Mouse (Mus musculus) midbrain, embryonic 12.5 days (tissue): ENCODE measurements at regions not wholly inside any gene's neighbourhood (a gene's known extent, or its start where the extent isn't known, plus 50 kb on each side); places are given as distances from the start of the nearest gene placed in this dataset.

Experiments
- ATAC-seq: fragments of 200-750 bp; cut with Nextera tagmentation; 2 replicates; pipeline ENCODE4 v1.8.0; 2017; ENCODE audit warnings: low read depth, moderate TSS enrichment, moderate library complexity; ENCODE audit not compliant: low FRiP score
- H3K27ac ChIP-seq: fragments of 300-500 bp; sonication (generic); replicated peaks from 2 replicates; pipeline ENCODE4 v1.5.1; 2016; ENCODE audit warnings: mild to moderate bottlenecking
- H3K27me3 ChIP-seq: fragments of 300-500 bp; sonication (generic); 2 replicates; pipeline ENCODE4 v1.6.1; 2016; ENCODE audit warnings: mild to moderate bottlenecking
- H3K36me3 ChIP-seq: fragments of 300-500 bp; sonication (generic); 2 replicates; pipeline ENCODE4 v1.6.1; 2016
- H3K4me1 ChIP-seq: fragments of 300-500 bp; sonication (generic); 2 replicates; pipeline ENCODE4 v1.6.1; 2016
- H3K4me2 ChIP-seq: fragments of 300-500 bp; sonication (generic); replicated peaks from 2 replicates; pipeline ENCODE4 v1.6.1; 2016; ENCODE audit warnings: mild to moderate bottlenecking, moderate library complexity
- H3K4me3 ChIP-seq: fragments of 300-500 bp; sonication (generic); 2 replicates; pipeline ENCODE4 v1.5.1; 2016; ENCODE audit warnings: mild to moderate bottlenecking
- H3K9ac ChIP-seq: fragments of 300-500 bp; sonication (generic); replicated peaks from 2 replicates; pipeline ENCODE4 v1.6.1; 2016; ENCODE audit warnings: mild to moderate bottlenecking, moderate library complexity
- H3K9me3 ChIP-seq: fragments of 300-500 bp; sonication (generic); 2 replicates; pipeline ENCODE4 v1.6.1; 2016; ENCODE audit warnings: mild to moderate bottlenecking
- WGBS: fragments of 180-500 bp; shearing (Covaris S2); methylation state at CpG from one replicate; pipeline ENCODE4 v1.1.7; 2016; 5-methylcytosine and 5-hydroxymethylcytosine counted together

DNA sequence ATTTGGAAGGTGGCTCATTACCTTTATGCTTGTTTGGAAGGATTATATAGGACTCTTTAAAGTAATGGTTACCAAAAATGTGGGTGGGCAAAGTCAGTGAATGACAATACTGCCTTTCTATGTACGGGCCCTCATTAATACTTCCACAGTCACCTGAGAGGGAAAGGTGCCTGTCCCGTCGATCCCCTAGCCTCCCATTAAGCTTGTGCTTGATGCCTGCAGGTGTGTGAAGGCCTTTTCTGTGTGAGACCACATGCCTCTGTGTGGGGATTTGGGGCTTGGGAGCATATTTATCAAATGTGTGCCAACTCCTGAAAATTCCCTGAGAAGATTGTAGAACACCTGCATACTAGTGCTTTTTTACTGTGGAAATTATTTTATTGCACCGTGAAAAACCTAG lies 377.4 kb upstream of the Fam92a start:
- Histone ChIP-seq H3K27me3 (no peaks in the 10 kb centered on the region), H3K4me2 (no peak overlapping the region), H3K9ac (no peak overlapping the region), H3K4me1 (no peaks in the 10 kb centered on the region), H3K4me3 (no peak overlapping the region), H3K9me3 (no peaks in the 10 kb centered on the region), H3K27ac (no peak overlapping the region), H3K36me3 (no peaks in the 10 kb centered on the region)
- 94% methylated on average over 4 of the region's 4 CpGs for WGBS
- no peak for ATAC-seq

DNA sequence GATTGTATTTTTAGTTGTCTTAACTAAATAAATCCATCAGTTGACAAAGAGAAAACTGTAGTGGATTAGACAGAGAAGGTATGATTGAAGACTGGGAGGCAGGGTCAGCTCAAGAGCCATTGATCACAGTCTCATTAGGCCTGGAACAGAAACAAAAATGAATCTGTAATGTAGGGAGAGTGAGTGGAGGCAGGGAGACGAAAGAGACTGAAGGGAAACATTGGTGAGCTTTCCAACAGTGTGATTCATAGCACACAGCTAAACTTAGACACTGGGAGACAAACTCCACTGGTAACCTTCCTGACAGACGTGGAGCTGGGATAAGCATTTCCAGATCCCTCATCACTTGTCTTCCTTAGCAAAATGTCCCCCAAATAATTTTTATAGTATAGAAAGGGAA lies 372.1 kb upstream of the Fam92a start:
- H3K4me3 ChIP-seq = no peak overlapping the region
- H3K9ac ChIP-seq = no peak overlapping the region
- H3K27me3 ChIP-seq = no peaks in the 10 kb centered on the region
- no peaks in the 10 kb centered on the region for H3K9me3 ChIP-seq
- no peak overlapping the region for H3K27ac ChIP-seq
- H3K36me3 ChIP-seq = no peaks in the 10 kb centered on the region
- no peak for ATAC-seq
- 71% methylated on average over 2 of the region's 2 CpGs for WGBS
- H3K4me2 ChIP-seq = no peak overlapping the region
- peaks cover 13% of the 10 kb centered on the region for H3K4me1 ChIP-seq

DNA sequence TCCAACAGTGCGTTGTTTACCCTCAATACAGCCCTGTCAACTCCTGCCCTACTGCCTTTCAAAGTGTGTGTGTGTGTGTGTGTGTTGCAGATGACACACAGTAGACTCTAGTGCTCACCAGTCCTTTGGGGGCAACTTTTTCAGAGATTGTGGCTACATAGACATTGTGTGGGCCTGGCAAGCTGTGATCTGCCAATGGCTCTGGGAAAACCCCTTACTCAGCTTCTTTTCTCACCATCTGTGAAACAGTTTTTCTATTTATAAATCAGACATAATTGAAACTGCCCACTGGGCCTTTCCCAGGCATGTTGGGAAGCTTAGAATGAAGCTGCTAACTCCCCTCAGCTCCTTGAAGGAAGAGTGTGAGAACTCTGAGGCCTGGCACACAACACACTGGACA lies 369.7 kb upstream of the Fam92a start:
- no peak for ATAC-seq
- Histone ChIP-seq H3K27ac (no peak overlapping the region), H3K36me3 (no peaks in the 10 kb centered on the region)

DNA sequence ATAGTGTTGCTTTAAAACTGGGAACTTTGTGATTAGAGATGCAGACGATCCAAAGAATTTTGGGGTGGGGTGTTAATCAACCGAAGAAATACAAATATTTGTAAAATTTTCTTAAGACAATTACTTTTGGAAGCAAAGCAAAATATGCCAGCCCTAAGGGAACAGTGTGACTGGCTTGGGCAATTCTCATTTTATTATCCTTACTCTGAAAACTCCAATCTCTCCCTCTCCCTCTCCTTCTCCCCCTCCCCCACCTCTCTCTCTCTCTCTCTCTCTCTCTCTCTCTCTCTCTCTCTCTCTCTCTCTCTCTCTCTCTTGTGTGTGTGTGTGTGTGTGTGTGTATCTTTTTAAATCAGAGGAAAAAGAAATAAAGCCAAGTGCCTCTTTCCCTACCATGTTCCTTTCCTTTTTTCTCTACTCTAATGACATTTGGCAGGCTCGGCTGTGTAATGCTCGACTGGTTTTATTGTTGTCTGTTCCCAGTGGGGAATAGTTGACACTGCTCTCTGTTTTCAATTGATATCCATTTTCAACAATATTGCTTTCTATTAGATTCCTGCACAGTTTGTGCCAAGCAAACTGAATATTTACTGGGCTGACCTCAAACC lies 367.5 kb upstream of the Fam92a start:
- H3K4me2 ChIP-seq = peak overlapping the region; percentile 36
- H3K4me1 ChIP-seq = peaks cover 25% of the 10 kb centered on the region
- WGBS = 15% methylated on average over 4 of the region's 4 CpGs
- no peaks in the 10 kb centered on the region for H3K9me3 ChIP-seq
- H3K4me3 ChIP-seq = no peak overlapping the region
- ATAC-seq = peak; percentile 62
- peak overlapping the region; percentile 82 for H3K27ac ChIP-seq
- no peaks in the 10 kb centered on the region for H3K36me3 ChIP-seq
- no peaks in the 10 kb centered on the region for H3K27me3 ChIP-seq
- H3K9ac ChIP-seq = 0 out of 2 replicates have a peak overlapping the region, but pooled peaks have one; percentile 46

More for the DNA sequence above, 369.7 kb upstream of the Fam92a start:
- Histone ChIP-seq H3K9ac (no peak overlapping the region), H3K9me3 (no peaks in the 10 kb centered on the region), H3K4me2 (no peak overlapping the region), H3K27me3 (no peaks in the 10 kb centered on the region), H3K4me3 (no peak overlapping the region), H3K4me1 (peaks cover 20% of the 10 kb centered on the region)
- 89% methylated on average over 1 of the region's 1 CpGs for whole genome bisulfite sequencing

DNA sequence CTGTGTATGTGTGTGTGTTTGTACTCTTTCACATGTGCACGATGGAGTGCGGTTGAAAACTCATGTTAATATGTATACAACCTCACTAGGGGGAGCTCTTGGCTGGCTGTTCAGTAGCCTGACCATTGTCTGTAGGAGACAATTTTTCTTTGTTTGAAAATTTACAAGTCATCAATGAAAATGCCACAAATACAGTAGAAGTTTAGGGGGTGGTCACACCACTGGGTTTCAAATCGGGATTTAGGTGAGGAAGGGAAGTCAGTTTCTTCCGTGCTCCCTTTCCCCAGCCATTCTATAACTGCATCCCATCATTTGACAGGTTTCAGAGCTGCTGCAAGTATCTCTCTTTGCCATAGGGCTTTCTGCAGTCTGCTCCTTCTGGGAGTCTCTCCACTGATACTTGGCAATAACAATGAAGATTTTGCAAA lies 366.9 kb upstream of the Fam92a start:
- peaks cover 27% of the 10 kb centered on the region for H3K4me1 ChIP-seq
- H3K9me3 ChIP-seq = no peaks in the 10 kb centered on the region
- peak; percentile 74 for ATAC-seq
- H3K27me3 ChIP-seq = no peaks in the 10 kb centered on the region
- peak overlapping the region; percentile 46; the same call in 1 of the 2 replicates for H3K9ac ChIP-seq
- H3K4me2 ChIP-seq = peak overlapping the region; percentile 36
- peak overlapping the region; percentile 82 for H3K27ac ChIP-seq
- no peaks in the 10 kb centered on the region for H3K36me3 ChIP-seq
- 2% methylated on average over 4 of the region's 4 CpGs for WGBS
- H3K4me3 ChIP-seq = no peak overlapping the region

DNA sequence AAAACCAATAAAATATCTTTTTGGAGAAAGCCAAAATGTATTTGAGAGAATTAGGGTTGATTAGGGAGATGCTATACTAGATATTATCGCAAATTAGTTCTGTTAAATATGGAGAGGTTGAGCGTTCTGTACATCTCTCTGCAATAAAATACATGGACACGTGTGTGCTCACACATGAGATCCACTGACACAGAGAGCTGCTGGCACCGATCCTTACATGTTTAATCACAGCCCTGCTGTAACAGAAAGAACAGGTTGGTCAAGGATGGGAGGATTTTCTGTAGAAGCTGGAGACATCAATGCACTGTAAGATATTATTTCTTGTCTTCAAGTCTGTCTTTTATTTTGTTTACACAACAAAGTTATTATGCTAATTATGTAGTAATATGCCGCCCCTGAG lies 366.2 kb upstream of the Fam92a start:
- no peaks in the 10 kb centered on the region for H3K27me3 ChIP-seq
- no peaks in the 10 kb centered on the region for H3K9me3 ChIP-seq
- H3K27ac ChIP-seq = peak overlapping the region; percentile 82; the same call in 1 of the 2 replicates
- H3K4me1 ChIP-seq = peaks cover 27% of the 10 kb centered on the region
- 68% methylated on average over 5 of the region's 5 CpGs for WGBS
- H3K4me3 ChIP-seq = no peak overlapping the region
- ATAC-seq = no peak
- H3K9ac ChIP-seq = peak overlapping the region; percentile 41; the same call in 1 of the 2 replicates
- H3K36me3 ChIP-seq = no peaks in the 10 kb centered on the region
- no peak overlapping the region for H3K4me2 ChIP-seq

DNA sequence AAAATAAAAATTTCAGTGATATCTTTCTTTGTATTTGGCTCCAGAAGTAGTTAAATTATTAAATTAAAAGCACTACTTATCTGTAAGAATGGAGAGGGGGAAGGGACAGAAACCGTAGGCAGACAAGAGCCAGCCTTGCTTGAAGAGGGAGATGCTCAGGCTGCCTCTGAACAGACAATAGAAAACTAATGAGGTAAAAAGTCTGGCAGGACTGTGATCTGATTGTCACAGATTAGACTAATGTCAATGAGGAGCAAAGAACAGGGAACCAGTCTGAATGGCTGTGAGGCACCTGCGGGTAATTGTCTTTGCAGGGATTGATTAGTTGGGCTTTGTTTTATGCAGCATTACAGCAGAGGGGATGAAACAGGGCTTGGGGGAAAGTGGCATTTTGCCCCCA lies 362.3 kb upstream of the Fam92a start:
- no peaks in the 10 kb centered on the region for H3K36me3 ChIP-seq
- peaks cover 16% of the 10 kb centered on the region for H3K4me1 ChIP-seq
- WGBS = 14% methylated on average over 2 of the region's 2 CpGs
- no peaks in the 10 kb centered on the region for H3K27me3 ChIP-seq
- H3K4me3 ChIP-seq = no peak overlapping the region
- H3K9ac ChIP-seq = peak overlapping the region; percentile 15; the same call in 1 of the 2 replicates
- 0 out of 2 replicates have a peak, but pooled peaks have one; percentile 32 for ATAC-seq
- no peaks in the 10 kb centered on the region for H3K9me3 ChIP-seq
- H3K4me2 ChIP-seq = peak overlapping the region; percentile 24; the same call in 1 of the 2 replicates
- H3K27ac ChIP-seq = peak overlapping the region; percentile 58

DNA sequence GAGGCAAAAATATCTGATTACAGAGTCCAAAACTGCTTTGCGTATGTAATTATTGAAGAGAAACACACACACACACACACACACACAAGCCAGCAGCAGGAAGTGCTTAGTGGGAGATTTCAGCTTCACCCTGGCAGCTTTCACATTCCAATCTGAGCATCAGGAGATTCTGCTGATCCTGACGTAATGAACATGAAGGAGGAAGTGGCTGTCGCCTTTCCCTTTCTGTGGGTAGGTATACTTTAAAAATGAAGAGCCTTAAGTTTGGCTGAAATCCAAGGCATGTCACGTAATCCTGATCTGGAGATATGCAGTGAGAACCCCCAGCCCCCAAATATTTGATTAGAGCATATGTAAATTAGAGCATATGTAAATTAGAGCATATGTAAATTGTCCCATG lies 361.1 kb upstream of the Fam92a start:
- 59% methylated on average over 4 of the region's 4 CpGs for WGBS

DNA sequence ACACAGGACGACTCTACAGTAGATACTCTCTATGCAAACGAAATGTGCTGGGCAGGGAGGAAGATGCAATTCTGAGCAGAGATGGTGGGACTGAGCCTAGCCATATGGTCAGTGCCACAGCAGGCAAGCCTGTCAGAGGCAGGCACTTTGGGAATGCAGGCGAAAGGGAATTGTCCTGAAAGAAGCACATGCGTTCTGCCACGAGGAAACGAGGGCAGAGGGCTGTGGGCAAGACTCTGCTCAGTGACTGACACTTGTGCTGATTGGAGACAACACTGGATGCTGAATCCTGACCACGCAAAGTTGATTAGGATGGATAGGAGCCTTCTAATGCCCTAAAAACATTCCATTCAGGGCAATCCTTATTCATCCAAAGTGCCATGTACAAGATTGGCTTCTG lies 350.5 kb upstream of the Fam92a start:
- no peaks in the 10 kb centered on the region for H3K36me3 ChIP-seq
- no peak overlapping the region for H3K4me2 ChIP-seq
- no peak overlapping the region for H3K4me3 ChIP-seq
- H3K9ac ChIP-seq = no peak overlapping the region
- no peak overlapping the region for H3K27ac ChIP-seq
- H3K27me3 ChIP-seq = no peaks in the 10 kb centered on the region
- no peaks in the 10 kb centered on the region for H3K4me1 ChIP-seq
- ATAC-seq = peak; percentile 23; the same call in 1 of the 2 replicates
- WGBS = 63% methylated on average over 7 of the region's 7 CpGs
- H3K9me3 ChIP-seq = no peaks in the 10 kb centered on the region

More for the DNA sequence above, 361.1 kb upstream of the Fam92a start:
- Histone ChIP-seq H3K36me3 (no peaks in the 10 kb centered on the region), H3K9me3 (no peaks in the 10 kb centered on the region), H3K27ac (no peak overlapping the region), H3K4me2 (no peak overlapping the region), H3K4me1 (peaks cover 7% of the 10 kb centered on the region), H3K27me3 (no peaks in the 10 kb centered on the region), H3K4me3 (no peak overlapping the region), H3K9ac (no peak overlapping the region)
- ATAC-seq = no peak

DNA sequence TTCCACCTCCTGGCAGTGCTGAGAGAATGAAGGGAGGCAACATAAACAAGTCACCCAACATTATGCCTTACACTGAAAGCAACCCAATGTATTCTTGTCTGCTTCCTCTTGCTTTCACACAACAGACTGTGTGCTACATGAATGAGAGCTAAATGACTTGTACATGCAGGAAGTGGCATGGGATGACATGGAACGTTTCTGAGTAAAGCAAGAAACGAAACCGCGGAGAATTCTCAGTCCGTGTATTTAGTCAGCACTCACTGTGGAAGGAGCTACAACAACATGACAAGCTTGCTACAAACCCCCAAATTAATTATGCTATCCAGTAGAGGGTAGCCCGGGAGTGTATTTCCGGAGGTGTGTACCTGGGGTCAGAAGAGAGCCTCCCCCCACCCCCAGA lies 349.4 kb upstream of the Fam92a start:
- Histone ChIP-seq H3K4me3 (no peak overlapping the region), H3K27me3 (no peaks in the 10 kb centered on the region), H3K9me3 (no peaks in the 10 kb centered on the region), H3K36me3 (no peaks in the 10 kb centered on the region), H3K9ac (no peak overlapping the region), H3K27ac (no peak overlapping the region), H3K4me2 (no peak overlapping the region), H3K4me1 (no peaks in the 10 kb centered on the region)
- ATAC-seq = no peak
- 95% methylated on average over 7 of the region's 7 CpGs for WGBS

DNA sequence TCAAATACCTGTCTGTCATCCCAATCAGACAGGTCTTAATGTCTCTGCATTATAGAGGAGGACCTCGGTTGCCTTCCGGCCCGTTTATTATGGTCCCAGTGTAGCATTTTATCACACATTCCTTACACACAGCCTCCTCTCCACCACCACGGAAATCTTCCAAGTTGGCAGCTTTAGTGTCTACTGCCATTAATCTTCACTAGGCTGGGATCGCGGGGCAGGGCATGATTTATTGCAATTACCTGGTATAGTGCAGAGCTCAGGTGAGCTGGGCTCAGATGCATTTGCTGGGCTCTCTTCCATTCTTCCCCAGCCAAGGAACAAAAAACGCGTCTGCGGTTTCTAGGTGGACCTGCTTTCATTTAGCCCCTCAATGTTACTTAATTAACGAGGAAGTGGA lies 344.7 kb upstream of the Fam92a start:
- Histone ChIP-seq H3K27ac (no peak overlapping the region), H3K27me3 (no peaks in the 10 kb centered on the region), H3K36me3 (no peaks in the 10 kb centered on the region), H3K9me3 (no peaks in the 10 kb centered on the region), H3K4me2 (no peak overlapping the region), H3K9ac (no peak overlapping the region), H3K4me3 (no peak overlapping the region), H3K4me1 (no peaks in the 10 kb centered on the region)
- WGBS = 91% methylated on average over 10 of the region's 10 CpGs
- ATAC-seq = no peak

DNA sequence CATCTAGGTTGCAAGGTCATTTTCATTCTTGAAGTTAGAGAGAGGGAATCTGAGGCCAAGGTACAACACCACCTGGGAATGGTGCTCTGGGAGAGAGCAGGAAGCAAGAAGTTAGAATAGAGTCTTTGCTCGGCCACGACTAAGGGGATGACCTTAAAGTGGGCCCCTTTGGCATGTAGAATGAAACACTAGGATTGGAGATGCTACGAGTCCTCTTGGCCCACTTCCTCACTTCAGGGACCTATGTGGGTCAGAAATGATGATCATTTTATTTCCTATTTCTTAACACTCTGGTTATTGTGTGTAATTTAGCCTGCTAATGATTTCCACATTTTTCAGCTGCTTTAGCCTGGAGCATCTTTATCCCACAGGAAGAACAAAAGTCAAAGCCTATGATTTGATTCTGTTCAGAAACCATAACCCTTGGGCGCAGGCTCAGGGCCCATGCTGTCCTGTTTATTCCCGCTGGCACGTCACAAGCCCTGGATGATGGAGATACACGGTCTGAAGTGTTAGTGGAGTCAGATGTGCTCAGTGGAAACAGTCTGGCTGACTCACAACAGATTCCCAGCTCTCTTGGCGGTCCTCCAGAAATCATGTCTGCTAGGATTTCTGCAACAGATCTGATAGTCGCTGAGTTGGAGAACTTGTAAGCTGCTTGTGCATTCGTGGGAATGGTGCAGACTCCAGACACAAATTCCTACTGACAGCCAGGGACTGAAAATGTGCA lies 340.0 kb upstream of the Fam92a start:
- H3K36me3 ChIP-seq = no peaks in the 10 kb centered on the region
- no peak overlapping the region for H3K27ac ChIP-seq
- H3K4me2 ChIP-seq = no peak overlapping the region
- no peak overlapping the region for H3K4me3 ChIP-seq
- ATAC-seq = no peak
- no peaks in the 10 kb centered on the region for H3K9me3 ChIP-seq
- WGBS = 84% methylated on average over 10 of the region's 10 CpGs
- no peak overlapping the region for H3K9ac ChIP-seq
- H3K27me3 ChIP-seq = no peaks in the 10 kb centered on the region
- peaks cover 6% of the 10 kb centered on the region for H3K4me1 ChIP-seq
